Mouse (Mus musculus): ENCODE data around the gene Slc46a3. TPM values are rescaled to one million over a fixed set of nuclear protein-coding genes. Genes with fewer than 3 reads are reported as not detected.

The Slc46a3 gene
- polyA plus RNA-seq, 1 experiment from 2014 or later = 2.4 TPM

DNA sequence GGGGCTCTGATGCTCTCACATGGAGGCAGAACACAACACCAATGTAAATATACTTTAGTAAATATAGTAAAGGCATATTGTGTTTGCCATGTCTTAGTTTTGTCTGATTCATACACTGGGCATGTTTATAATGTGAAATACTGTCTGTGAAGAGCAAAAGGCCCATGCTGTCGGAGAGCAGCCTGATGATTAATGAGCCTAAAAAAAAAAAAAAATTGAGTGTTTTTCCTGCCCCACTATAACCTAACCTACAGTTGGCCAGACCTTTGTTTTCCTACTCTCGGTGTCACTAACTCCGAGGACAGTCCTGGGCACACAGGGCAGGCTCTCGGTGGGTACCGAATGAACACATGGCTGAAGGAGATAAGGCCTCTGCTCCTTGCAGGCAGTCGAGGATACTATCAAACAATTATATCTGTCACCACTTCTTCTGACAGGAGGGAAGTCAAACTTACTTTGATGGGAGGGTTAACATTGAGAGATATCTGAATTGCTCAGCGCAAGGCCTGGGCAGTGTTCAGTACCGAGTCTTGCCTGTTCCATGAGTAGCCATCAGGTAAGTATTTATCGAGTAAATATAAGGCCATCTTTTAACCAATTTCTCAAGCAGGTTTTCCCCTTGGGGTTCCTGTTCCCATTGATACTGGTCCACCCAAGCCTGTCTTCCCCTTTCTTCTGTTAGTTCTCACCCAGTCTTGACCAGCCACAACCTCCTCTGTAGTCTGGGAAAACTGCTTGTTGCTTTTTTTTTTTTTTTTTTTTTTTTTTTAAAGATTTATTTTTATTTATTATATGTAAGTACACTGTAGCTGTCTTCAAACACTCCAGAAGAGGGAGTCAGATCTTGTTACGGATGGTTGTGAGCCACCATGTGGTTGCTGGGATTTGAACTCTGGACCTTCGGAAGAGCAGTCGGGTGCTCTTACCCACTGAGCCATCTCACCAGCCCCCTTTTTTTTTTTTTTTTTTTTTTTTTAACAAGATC, 6.0 kb downstream of the Slc46a3 start:
- Histone ChIP-seq H3K9me3 (replicated peaks) (no peaks in the 10 kb centered on the region), H3K4me1 (peaks cover 2% of the 10 kb centered on the region; the same call in 1 of the 2 replicates), H3K4me3 (no peak overlapping the region), H3K27me3 (ENCODE audit: low read depth, poor library complexity, severe bottlenecking) (peaks cover 21% of the 10 kb centered on the region), H3K36me3 (no peaks in the 10 kb centered on the region; the same call in 1 of the 2 replicates), H3K27ac (no peak overlapping the region)
- no peak for DNase-seq (ENCODE audit: low spot score)
- 83% methylated on average over 9 of the region's 12 CpGs for WGBS

DNA sequence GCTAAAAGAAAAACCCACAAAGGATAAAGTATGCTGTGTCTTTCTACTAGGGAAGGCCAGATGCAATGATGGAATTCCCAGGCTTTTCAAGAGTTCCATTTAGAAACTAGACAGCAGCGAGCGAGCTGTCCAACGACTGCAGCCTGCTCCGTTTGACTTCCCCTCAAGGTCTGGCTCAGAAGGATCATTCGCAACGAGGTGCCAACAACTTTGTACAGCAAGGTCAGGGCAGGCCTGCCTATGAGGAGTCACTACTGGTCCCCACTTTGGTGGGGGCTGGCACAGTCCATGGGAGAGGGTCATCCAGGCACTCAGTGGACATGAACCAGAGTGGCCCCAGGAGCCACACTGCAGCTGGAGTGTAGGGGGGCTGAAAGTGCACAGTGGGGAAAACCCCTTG, 11.0 kb downstream of the Slc46a3 start:
- Histone ChIP-seq H3K4me3 (no peak overlapping the region), H3K36me3 (peaks cover 35% of the 10 kb centered on the region), H3K27me3 (ENCODE audit: low read depth, poor library complexity, severe bottlenecking) (no peaks in the 10 kb centered on the region), H3K27ac (no peak overlapping the region), H3K4me1 (no peaks in the 10 kb centered on the region), H3K9me3 (replicated peaks) (no peaks in the 10 kb centered on the region)
- no peak for DNase-seq (ENCODE audit: low spot score)
- WGBS = 91% methylated on average over 6 of the region's 6 CpGs

DNA sequence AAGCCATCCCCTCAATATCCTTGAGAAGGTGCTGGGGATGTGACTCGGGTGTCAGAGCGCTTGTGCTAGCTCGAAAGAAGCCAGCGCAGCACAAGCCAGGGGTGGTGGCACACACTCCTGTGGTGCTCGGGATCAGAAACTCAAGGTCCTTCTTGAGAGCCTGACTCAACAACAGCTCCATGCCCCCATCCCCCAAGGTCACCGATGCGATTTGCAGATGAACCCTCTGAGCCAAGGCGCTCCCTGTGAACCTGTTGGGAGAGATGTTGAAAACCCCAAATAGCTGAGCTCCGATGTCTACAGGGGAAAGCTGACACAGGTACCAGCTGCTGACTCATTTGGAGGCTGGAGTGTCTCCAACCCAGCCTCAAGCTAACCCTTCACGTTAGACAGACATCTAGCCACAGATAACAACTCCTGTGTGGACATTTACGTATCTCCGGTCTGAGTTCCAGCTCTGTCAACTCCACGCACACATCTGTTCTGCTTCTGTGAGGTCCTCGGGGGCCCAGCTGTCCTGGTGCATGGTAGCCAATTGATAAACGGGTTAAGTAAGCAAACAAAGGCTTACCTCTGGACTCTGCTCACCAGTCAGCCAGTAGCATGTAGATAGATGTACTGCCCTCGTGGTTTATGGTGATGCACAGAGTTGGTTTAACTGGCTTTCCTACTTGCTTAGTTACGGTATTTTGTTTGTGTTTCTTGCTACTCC, 14.5 kb downstream of the Slc46a3 start:
- Histone ChIP-seq H3K4me3 (no peak overlapping the region), H3K9me3 (replicated peaks) (no peaks in the 10 kb centered on the region), H3K4me1 (no peaks in the 10 kb centered on the region), H3K27ac (no peak overlapping the region), H3K36me3 (peaks cover 69% of the 10 kb centered on the region), H3K27me3 (ENCODE audit: low read depth, poor library complexity, severe bottlenecking) (no peaks in the 10 kb centered on the region)
- no peak for DNase-seq (ENCODE audit: low spot score)
- WGBS = 95% methylated on average over 17 of the region's 17 CpGs

DNA sequence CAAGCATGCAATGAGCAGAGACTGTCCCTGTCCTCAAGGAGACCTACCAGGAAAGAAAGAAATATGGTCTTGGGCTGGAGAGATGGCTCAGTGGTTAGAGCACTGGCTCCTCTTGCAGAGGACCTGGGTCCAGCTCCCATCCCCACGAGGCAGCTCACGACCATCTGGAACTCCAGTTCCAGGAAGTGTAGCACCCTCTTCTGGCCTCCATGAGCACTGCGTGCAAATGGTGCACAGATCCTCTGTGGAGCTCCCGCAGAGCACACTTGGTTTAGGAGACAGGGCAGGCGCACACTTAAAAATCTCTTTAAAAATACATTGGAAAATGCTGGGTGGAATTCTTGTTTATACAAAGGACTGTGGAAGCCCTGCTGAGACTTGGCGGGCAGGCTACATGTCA, 17.1 kb downstream of the Slc46a3 start:
- WGBS = 90% methylated on average over 6 of the region's 6 CpGs
- DNase-seq (ENCODE audit: low spot score) = no peak
- H3K9me3 ChIP-seq (replicated peaks) = no peaks in the 10 kb centered on the region
- H3K36me3 ChIP-seq = peaks cover 94% of the 10 kb centered on the region
- no peak overlapping the region for H3K27ac ChIP-seq
- no peaks in the 10 kb centered on the region for H3K27me3 ChIP-seq (ENCODE audit: low read depth, poor library complexity, severe bottlenecking)
- H3K4me3 ChIP-seq = no peak overlapping the region
- H3K4me1 ChIP-seq = no peaks in the 10 kb centered on the region

DNA sequence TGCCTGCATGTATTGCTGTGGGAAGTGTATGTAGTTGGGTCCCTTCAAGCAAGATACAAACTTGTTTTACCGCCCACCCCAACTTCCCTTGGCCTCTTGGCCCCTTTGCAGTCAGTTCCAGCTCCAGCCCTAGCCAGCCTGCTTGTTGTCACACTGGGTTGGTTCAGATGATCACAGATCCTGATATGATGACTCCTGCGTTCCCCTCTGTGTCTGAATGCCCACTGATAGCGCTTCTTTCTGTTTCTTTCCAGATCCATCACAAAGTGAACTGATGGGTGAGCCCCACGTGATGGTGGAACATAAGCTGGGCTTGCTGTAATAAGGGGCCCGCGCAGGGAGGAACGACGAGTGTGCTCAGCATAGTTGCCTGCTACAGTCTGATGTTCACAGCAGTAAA, 19.4 kb downstream of the Slc46a3 start:
- H3K9me3 ChIP-seq (replicated peaks) = no peaks in the 10 kb centered on the region
- WGBS = 92% methylated on average over 8 of the region's 8 CpGs
- no peaks in the 10 kb centered on the region for H3K4me1 ChIP-seq
- H3K27me3 ChIP-seq (ENCODE audit: low read depth, poor library complexity, severe bottlenecking) = no peaks in the 10 kb centered on the region
- no peak overlapping the region for H3K27ac ChIP-seq
- no peak for DNase-seq (ENCODE audit: low spot score)
- H3K4me3 ChIP-seq = no peak overlapping the region
- peaks cover 99% of the 10 kb centered on the region for H3K36me3 ChIP-seq

DNA sequence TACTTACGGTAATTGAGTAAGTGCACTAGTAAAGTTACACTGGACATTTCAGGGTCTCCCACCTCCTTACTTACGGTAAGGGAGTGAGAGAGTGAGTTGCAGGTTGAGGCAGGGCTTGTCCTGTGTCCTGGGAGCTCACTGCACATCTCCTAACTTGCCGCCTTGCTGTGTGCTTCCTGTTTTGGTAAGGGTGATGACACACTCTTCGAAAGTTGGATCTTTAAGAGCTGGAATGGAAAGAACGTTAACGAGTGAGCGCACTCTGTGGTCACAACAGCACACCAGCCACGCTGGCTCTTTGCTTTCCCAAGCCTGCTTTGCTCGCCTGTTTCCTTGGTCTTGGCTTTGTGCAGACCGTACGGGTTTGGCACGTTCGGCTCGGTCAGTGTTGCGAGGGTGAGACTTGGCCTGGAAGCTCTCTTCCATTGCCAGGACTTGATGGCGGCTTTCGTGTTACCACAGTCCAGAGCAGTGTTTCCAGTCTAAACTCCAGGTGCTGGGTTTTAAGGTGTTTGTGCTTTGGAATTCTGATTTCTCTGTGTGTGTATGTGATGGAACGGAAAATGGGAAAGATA, 20.0 kb downstream of the Slc46a3 start:
- DNase-seq (ENCODE audit: low spot score) = no peak
- no peak overlapping the region for H3K4me3 ChIP-seq
- WGBS = 95% methylated on average over 18 of the region's 18 CpGs
- H3K4me1 ChIP-seq = no peaks in the 10 kb centered on the region
- H3K36me3 ChIP-seq = peaks cover 99% of the 10 kb centered on the region
- H3K9me3 ChIP-seq (replicated peaks) = no peaks in the 10 kb centered on the region
- no peaks in the 10 kb centered on the region for H3K27me3 ChIP-seq (ENCODE audit: low read depth, poor library complexity, severe bottlenecking)
- no peak overlapping the region for H3K27ac ChIP-seq

DNA sequence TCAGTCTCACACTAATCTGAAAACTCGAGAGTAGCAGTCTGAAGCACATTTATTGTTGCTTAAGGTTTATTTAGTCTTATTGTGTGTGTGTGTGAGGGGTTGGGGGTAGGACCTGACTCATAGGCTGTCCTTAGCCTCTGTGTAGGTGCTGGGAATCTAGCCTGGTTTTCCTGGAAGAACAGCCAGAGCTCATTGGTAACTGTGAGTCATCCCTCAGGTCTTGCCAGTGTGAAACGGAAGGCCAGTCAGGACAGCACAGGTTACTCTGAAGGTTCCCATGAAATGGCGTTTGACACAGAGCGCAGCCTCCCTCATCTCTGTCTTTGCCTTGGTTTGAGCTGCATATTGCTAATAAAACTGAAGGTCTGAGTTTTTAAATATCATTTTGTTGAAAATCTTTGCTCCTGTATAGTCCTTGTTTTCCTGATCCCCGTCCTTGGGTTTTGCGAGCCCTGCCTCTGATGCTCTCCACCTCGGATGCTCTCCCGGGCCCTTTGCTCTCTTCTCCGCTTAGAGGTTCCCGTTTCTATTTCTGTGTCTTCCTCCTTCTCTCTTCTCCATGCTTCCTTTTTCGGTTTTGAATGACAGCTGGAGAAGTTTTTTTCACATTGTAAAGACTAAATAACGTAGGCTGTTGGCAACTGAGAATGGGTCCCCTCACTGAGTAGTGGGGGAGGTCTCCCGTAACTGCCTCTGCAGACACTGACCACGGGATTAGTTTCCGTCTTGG, 23.4 kb downstream of the Slc46a3 start:
- H3K27ac ChIP-seq = no peak overlapping the region
- no peaks in the 10 kb centered on the region for H3K9me3 ChIP-seq (replicated peaks)
- H3K27me3 ChIP-seq (ENCODE audit: low read depth, poor library complexity, severe bottlenecking) = no peaks in the 10 kb centered on the region
- WGBS = 91% methylated on average over 15 of the region's 15 CpGs
- no peaks in the 10 kb centered on the region for H3K4me1 ChIP-seq
- DNase-seq (ENCODE audit: low spot score) = no peak
- no peak overlapping the region for H3K4me3 ChIP-seq
- peaks cover 99% of the 10 kb centered on the region for H3K36me3 ChIP-seq

DNA sequence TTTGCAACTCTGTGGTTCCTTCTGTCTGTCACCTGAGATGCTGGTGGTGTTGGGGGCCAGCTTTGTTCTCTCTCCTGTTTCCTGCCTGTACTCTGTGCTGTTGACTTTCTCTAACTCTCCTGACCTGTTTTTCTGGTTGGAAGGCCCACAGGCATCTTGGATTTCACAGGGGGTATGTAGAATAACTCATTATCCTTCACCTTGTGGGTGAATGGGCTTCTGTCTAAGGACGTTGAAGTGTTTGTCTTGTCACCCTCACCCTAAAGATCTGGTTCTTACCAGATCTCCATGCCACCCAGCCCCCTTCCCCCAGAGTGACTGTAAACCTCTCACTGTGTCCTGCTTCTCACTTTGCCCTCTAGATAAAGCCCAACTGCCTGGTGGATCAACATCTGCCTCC, 24.3 kb downstream of the Slc46a3 start:
- peaks cover 99% of the 10 kb centered on the region for H3K36me3 ChIP-seq
- no peak overlapping the region for H3K27ac ChIP-seq
- no peak for DNase-seq (ENCODE audit: low spot score)

DNA sequence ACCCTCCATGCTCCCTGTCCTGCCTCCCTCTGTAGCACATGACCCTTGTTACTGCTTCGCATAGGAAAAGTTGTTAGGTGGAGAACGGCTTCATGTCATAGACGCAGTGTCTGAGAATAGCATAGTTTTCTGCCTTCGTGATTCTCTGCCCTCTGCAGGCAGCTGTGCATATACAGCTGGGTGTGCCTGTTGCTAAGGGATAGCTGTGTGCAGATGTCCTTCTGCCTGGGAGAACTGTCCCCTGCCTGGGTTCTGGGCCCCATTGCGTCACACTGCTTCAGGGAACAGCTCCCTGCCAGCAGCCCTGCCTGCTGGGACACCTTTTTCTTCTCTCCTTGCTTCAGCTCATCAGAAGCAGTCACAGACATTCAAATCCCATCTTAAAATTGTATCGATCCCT, 25.0 kb downstream of the Slc46a3 start:
- no peak overlapping the region for H3K27ac ChIP-seq
- peaks cover 99% of the 10 kb centered on the region for H3K36me3 ChIP-seq
- DNase-seq (ENCODE audit: low spot score) = no peak
- no peaks in the 10 kb centered on the region for H3K27me3 ChIP-seq (ENCODE audit: low read depth, poor library complexity, severe bottlenecking)
- 89% methylated on average over 6 of the region's 6 CpGs for WGBS
- H3K9me3 ChIP-seq (replicated peaks) = no peaks in the 10 kb centered on the region
- H3K4me3 ChIP-seq = no peak overlapping the region
- H3K4me1 ChIP-seq = no peaks in the 10 kb centered on the region

More for the DNA sequence above, 24.3 kb downstream of the Slc46a3 start:
- Histone ChIP-seq H3K27me3 (ENCODE audit: low read depth, poor library complexity, severe bottlenecking) (no peaks in the 10 kb centered on the region), H3K4me1 (no peaks in the 10 kb centered on the region), H3K9me3 (replicated peaks) (no peaks in the 10 kb centered on the region), H3K4me3 (no peak overlapping the region)
- WGBS = 85% methylated on average over 1 of the region's 1 CpGs

DNA sequence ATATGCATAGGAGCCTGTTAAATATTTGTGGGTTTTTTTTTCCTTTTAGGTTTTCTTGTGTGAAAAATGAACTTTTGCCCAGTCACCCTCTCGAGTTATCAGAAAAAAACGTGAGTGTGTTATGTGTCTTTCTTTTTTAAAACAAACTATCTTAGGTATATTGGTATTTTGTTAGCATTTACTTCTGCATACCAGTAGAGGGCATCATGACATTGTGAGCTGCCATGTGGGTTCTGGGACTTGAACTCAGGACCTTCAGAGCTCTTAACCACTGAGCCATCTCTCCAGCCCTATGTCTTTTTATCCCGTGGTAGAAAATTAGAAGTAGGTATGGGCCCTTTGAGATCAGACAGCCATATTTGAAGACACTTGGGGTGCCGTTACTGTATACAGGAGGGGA, 25.9 kb downstream of the Slc46a3 start:
- Histone ChIP-seq H3K4me3 (no peak overlapping the region), H3K36me3 (peaks cover 99% of the 10 kb centered on the region)
- WGBS = 91% methylated on average over 4 of the region's 4 CpGs

DNA sequence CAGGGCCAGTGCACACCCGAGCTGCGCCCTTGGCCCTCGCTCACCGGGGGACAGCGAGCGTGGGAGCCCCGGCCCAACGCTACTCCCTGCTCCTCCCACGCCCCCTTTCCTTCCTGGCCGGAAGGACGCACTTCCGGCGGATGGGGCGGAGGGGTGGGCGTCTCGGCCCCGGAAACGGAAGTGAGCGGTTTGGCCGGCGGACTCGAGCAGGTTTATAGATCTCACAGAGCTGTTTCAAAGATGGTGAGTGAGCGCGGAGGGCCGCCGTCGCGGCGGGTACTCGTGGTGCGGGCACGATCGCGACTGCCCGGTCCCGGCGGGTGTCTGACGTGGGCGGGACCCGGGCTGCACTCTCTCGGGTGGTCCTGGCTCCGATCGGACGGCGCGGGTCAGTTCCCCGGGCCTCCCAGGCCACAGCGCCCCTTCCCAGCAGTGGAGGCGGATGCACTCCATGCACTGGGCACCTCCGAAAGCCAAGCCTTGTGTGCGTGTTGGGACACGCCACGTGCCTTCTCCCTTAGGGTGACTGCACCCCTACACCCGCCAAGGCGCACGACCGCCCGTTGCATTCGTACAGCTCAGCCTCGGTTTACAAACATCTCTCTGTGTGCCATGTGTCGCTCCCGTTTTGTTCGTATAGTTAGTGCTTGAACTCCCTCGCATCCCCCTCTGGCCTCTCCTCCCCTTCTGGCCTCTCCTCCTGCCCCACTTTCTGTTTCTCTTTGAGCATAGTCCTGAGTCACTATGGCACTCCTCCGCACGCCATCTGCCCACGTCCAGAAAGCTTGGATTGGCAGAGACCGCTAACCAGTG, 34.0 kb downstream of the Slc46a3 start, which contains the start of gene Pomp:
Pomp (plus strand) TSS at position 13 of the 813 bp plus-strand sequence.
- Histone ChIP-seq H3K9me3 (replicated peaks) (no peaks in the 10 kb centered on the region), H3K36me3 (peaks cover 35% of the 10 kb centered on the region), H3K27me3 (ENCODE audit: low read depth, poor library complexity, severe bottlenecking) (no peaks in the 10 kb centered on the region), H3K27ac (peak within 1 kb of the TSS; percentile 90), H3K4me3 (peak within 1 kb of the TSS; percentile 90), H3K4me1 (peaks cover 17% of the 10 kb centered on the region)
- peak; percentile 97 for DNase-seq (ENCODE audit: low spot score)
- WGBS = 1% methylated on average over 68 of the region's 68 CpGs

More for the DNA sequence above, 25.9 kb downstream of the Slc46a3 start:
- H3K27ac ChIP-seq = no peak overlapping the region
- H3K4me1 ChIP-seq = no peaks in the 10 kb centered on the region
- no peaks in the 10 kb centered on the region for H3K9me3 ChIP-seq (replicated peaks)
- H3K27me3 ChIP-seq (ENCODE audit: low read depth, poor library complexity, severe bottlenecking) = no peaks in the 10 kb centered on the region
- no peak for DNase-seq (ENCODE audit: low spot score)

DNA sequence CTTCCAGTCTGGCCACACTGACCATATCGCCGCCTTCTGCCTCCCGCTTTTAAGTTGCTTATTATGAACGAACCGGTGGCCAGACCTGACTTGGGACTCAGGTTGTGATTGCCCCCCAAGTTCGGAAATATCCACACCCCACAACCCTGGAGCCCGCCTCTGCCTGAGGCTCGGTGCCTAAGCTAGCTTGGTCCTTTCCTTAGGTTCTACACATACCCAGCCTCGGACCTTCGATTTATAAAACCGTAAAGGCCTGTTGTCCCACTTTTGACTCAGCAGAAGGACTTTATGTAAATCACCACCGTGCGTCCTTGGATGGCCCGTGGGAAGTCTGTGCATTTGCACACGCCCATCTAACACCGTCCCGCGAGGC, 34.6 kb downstream of the Slc46a3 start:
- peaks cover 29% of the 10 kb centered on the region for H3K36me3 ChIP-seq
- no peak for DNase-seq (ENCODE audit: low spot score)
- peak overlapping the region; percentile 90 for H3K27ac ChIP-seq
- no peaks in the 10 kb centered on the region for H3K27me3 ChIP-seq (ENCODE audit: low read depth, poor library complexity, severe bottlenecking)
- peak overlapping the region; percentile 90 for H3K4me3 ChIP-seq
- H3K4me1 ChIP-seq = peaks cover 17% of the 10 kb centered on the region
- no peaks in the 10 kb centered on the region for H3K9me3 ChIP-seq (replicated peaks)
- WGBS = 1% methylated on average over 18 of the region's 18 CpGs

Measured in limb, embryonic 10.5 days (tissue).